Mouse (Mus musculus) cerebellum, adult 2 months (tissue): ENCODE results near the gene Pop7. TPM values are rescaled to one million over a fixed set of nuclear protein-coding genes. Genes with fewer than 3 reads are reported as not detected.

ENCODE experiments used
- DNase-seq, 2 experiments: peaks; one replicate each; pipeline ENCODE4 v3.0.0; 2021
- H3K27ac ChIP-seq: fragments of 200-500 bp; 2 replicates; pipeline ENCODE4 v1.5.1; 2012; ENCODE audit warnings: low read length, control low read depth, inconsistent platforms; ENCODE audit not compliant: insufficient read depth
- H3K27me3 ChIP-seq: fragments of 200-500 bp; 2 replicates; pipeline ENCODE4 v1.6.1; 2012; ENCODE audit warnings: inconsistent platforms, mild to moderate bottlenecking, low read length, moderate library complexity; ENCODE audit not compliant: control insufficient read depth, insufficient read depth
- H3K4me1 ChIP-seq: fragments of 200-500 bp; 2 replicates; pipeline ENCODE4 v1.6.1; 2011; ENCODE audit warnings: low read length; ENCODE audit not compliant: control insufficient read depth, insufficient read depth
- H3K4me3 ChIP-seq: fragments of 200-500 bp; replicated peaks from 2 replicates; pipeline ENCODE3; 2011; ENCODE audit warnings: mild to moderate bottlenecking, low read depth, low read length, control low read depth; ENCODE audit not compliant: insufficient read depth
- CTCF ChIP-seq: fragments of 200-500 bp; IDR thresholded peaks from 2 replicates; pipeline ENCODE4 v1.5.1; 2011; ENCODE audit warnings: low read depth, mild to moderate bottlenecking, control low read depth, low read length, moderate library complexity, borderline replicate concordance; ENCODE audit not compliant: insufficient read depth
- POLR2A ChIP-seq: fragments of 200-500 bp; IDR thresholded peaks from 2 replicates; pipeline ENCODE4 v1.6.1; 2011; ENCODE audit warnings: low read length, control low read depth, borderline replicate concordance; ENCODE audit not compliant: insufficient read depth
- WGBS: fragments of 180-500 bp; shearing (Covaris S2); methylation state at CpG from one replicate; pipeline ENCODE4 v1.1.7; 2018; 5-methylcytosine and 5-hydroxymethylcytosine counted together
- polyA plus RNA-seq: library from polyadenylated mRNA; depleted of rRNA; stranded (reverse); fragments of >200 nt; gene quantifications from 2 replicates; pipeline ENCODE4 v1.2.3, GENCODE M21; 2012

The Pop7 gene
- polyA plus RNA-seq, 1 experiment = 55.3 TPM

GRCm38 (mm10) chr5:137481897-137482296 lies 20.4 kb downstream of the Pop7 start:
- no peaks in the 10 kb centered on the region for H3K4me1 ChIP-seq
- no peaks in the 10 kb centered on the region for H3K27me3 ChIP-seq
- no peak overlapping the region for H3K4me3 ChIP-seq
- TF ChIP-seq CTCF = no peak
- TF ChIP-seq POLR2A = no peak
- no peak for DNase-seq
- H3K27ac ChIP-seq = no peak overlapping the region
- 22% methylated on average over 8 of the region's 8 CpGs for WGBS

DNA sequence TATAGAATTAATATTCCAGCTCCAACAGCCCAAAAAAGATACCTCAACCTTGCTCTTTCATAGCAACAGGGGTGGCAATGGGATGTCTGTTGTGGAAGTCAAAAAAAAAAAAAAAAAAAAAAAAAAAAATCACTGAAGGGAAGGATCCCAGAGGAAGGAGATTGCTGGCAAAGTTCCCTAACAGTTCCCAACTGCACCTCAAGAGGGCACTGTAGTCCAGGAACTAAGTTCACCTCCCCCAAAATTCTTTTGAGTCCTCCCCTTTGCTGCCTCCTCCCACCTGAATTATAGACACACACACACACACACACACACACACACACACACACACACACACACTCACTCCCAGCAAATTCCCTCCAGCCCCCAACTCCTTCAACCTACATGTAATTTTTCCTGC lies 21.2 kb downstream of the Pop7 start:
- H3K27ac ChIP-seq = no peak overlapping the region
- H3K4me3 ChIP-seq = no peak overlapping the region
- H3K27me3 ChIP-seq = no peaks in the 10 kb centered on the region
- H3K4me1 ChIP-seq = no peaks in the 10 kb centered on the region
- TF ChIP-seq POLR2A (no peak), CTCF (peak; percentile 76)
- DNase-seq = peak; percentile 75 to 85

- TF ChIP-seq CTCF = no peak
- no peak for TF ChIP-seq POLR2A
- H3K4me3 ChIP-seq = no peak within 1 kb of the TSS
- 87% methylated on average over 5 of the region's 5 CpGs for WGBS
- DNase-seq = no peak
- H3K27me3 ChIP-seq = no peaks in the 10 kb centered on the region
- no peak within 1 kb of the TSS for H3K27ac ChIP-seq
- no peaks in the 10 kb centered on the region for H3K4me1 ChIP-seq
Measured at GRCm38 (mm10) chr5:137476964-137477363, 25.4 kb downstream of the Pop7 start, which contains the start of gene Zan. Gene Zan (minus strand): TSS chr5:137477064.

DNA sequence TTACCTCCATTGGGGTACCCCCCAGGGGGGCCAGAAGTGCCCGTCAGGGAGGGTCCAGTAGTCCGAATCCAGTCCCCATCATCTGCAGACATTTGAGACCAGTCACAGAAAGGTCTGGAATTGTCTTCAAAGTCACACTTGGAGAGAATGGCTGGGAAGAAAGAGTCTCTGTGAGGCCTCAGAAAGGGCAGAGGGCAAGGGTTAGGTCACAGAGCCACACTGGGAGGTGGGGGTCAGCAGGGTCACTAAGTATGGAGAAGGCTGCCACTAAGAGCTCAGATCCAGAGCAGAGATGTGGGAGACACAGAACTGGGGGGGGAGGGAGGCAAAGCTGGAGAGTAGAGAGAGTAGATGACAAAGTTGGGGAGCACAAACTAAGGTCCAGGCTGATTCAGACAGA lies 28.0 kb downstream of the Pop7 start:
- Histone ChIP-seq H3K27ac (no peak overlapping the region), H3K27me3 (no peaks in the 10 kb centered on the region), H3K4me1 (no peaks in the 10 kb centered on the region), H3K4me3 (no peak overlapping the region)
- WGBS = 29% methylated on average over 2 of the region's 2 CpGs
- DNase-seq = no peak
- no peak for TF ChIP-seq POLR2A
- TF ChIP-seq CTCF = no peak

DNA sequence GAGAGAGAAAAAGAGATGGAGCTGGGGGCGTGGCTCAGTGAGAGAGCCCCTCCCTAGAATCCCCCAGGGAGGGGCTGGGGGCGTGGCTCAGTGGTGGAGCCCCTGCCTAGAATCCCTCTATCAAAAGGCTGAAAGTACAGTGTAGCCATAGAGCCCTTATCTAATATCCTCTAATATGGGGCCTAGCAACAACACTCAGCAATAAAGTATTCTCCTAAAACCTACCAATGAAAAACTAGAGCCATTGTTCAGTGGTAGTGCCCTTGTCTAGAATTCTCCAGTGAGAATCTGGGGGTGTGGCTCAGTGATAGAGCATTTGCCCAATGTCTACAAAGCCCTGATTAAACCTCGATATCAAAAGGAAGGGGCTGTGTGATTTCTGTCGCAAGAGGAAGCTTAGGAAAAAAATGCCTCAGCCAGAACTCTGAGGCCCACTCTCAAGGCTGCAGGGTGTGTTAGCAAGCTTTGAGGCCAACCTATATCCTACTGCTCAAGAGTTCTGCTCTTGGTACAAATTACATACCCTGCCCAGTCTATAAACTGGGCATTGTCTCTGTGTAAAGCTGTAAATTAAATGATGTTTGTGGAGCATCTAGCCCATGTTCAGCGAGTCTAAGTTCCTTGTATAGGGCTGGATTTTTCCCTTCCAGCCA lies 29.9 kb downstream of the Pop7 start:
- Histone ChIP-seq H3K27me3 (no peaks in the 10 kb centered on the region), H3K4me3 (no peak overlapping the region), H3K4me1 (no peaks in the 10 kb centered on the region), H3K27ac (no peak overlapping the region)
- TF ChIP-seq CTCF = no peak
- TF ChIP-seq POLR2A = no peak
- WGBS = 61% methylated on average over 5 of the region's 5 CpGs
- DNase-seq = no peak

DNA sequence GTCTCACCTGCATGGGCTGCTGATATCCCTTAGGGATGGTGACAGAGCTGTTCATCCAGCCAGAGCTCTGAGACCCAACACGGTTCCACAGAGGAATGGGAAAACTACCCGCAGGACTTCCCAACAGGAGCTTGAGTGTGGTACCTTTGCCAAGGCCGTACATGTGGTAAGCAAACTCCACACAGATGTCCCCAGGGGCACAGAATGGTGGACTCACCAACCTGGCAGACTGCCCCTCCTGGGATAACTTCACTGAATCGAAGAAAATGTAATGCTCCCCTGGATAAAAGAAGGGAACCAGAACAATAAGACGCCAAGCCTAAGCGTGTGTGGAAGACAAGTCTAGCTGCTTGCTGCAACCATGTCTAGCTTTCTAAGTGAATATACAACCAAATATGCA lies 35.4 kb downstream of the Pop7 start:
- TF ChIP-seq POLR2A = no peak
- no peak for TF ChIP-seq CTCF
- no peaks in the 10 kb centered on the region for H3K27me3 ChIP-seq
- no peak overlapping the region for H3K27ac ChIP-seq
- no peak for DNase-seq
- H3K4me3 ChIP-seq = no peak overlapping the region
- WGBS = 74% methylated on average over 6 of the region's 6 CpGs
- no peaks in the 10 kb centered on the region for H3K4me1 ChIP-seq

- no peak for TF ChIP-seq POLR2A
- TF ChIP-seq CTCF = no peak
- 20% methylated on average over 3 of the region's 3 CpGs for WGBS
- Histone ChIP-seq H3K27me3 (no peaks in the 10 kb centered on the region), H3K4me3 (no peak overlapping the region), H3K4me1 (no peaks in the 10 kb centered on the region), H3K27ac (no peak overlapping the region)
- DNase-seq = no peak
Measured at GRCm38 (mm10) chr5:137465049-137465448, 37.3 kb downstream of the Pop7 start.

DNA sequence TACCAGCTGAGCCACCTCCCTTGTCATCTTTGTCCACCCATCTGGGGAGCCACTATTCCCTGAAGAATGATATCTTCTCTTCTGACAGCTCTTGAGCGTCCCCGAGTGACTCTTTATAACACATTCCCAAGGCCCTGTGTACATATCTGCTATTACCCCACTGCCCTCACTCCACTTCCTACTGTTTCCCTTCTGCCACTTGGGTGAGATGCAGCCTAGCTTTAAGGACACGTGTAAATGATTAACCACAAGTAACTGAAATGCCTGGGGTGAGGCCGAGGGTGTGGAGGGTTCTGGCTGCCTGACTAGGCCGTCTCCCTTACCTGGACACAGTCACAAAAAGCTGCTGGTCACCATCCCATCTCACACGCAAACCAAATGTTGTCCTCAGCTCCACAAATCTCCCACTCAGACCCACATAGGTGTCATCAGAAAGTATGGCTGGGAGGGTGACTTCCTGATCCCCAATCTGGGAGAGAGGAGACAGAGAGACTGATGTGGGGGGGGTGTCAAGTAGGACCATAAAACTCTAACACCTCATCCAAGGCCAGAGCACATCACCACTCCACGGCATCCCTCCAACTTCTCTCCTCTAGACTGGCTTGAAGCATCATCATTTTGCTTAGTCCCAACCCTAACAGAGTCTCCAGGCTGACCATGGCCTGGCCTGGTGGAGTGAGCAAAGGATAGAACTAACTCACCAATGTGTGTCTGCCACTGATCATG lies 46.3 kb downstream of the Pop7 start:
- Histone ChIP-seq H3K27me3 (no peaks in the 10 kb centered on the region), H3K27ac (no peak overlapping the region), H3K4me3 (no peak overlapping the region), H3K4me1 (no peaks in the 10 kb centered on the region)
- WGBS = 72% methylated on average over 7 of the region's 7 CpGs
- no peak for DNase-seq
- TF ChIP-seq POLR2A (no peak), CTCF (no peak)
